Mouse (Mus musculus): Measurements from ENCODE around the gene Ttll8.
A peak's percentile ranks its signal among the peaks of the same experiment; 100 is the strongest.

Gene Ttll8

DNA sequence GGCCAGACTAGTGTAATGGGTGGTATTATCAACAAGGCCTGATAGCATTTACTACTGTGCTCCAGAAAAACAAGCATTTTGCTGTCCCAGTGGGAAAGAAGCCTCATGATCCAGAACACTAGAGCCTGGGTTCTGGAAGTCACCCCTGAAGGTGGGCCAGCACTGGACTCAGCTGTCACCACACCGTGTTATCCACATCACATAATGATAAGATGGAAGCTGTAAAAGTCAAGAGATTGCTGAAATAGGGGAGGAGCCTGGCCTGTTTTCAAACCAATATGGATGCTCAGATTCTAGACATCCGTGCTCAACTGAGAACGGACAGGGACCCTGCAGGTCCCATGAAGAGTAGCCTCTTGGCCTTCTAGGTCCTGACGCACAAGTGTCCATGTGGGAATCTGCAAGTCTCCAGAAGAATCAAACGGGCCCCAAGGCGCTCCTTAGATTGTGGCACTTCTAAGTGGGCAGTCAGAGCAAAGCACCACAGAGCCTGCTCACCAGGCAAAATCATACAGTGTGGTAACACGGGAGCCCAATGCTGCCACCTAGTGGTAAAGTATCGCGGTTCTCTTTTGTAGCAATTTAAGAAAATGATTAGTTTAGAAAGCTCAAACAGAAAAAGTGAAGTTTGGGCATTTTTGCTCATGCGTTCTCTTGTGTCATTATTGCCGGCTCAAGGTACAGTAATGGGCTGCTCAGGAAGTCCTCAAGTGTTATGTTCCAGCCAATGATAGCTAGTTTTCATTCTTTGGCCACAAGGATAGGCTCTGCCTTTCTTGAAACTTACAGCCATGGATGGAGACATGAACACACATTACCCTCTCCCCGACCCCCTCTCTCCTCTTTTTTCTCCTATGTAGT is 32.9 kb downstream of the Ttll8 start:
- peak; percentile 83 for DNase-seq

DNA sequence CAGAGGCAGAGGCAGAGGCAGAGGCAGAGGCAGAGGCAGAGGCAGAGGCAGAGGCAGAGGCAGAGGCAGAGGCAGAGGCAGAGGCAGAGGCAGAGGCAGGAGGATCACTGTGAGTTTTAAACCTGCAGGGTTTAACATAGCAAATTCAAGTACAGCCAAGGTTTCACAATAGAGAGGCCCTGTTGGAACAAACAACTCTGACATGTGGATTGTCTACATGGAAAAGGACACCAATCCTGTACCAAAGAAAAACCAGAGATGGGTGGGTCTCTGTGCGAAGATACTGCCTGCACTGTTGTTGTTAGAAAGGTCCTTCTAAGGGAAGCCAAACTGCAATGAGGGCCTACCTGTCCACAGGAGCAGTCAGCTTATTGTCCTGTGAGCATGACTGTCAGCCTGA is 34.2 kb downstream of the Ttll8 start:
- DNase-seq, result no peak

DNA sequence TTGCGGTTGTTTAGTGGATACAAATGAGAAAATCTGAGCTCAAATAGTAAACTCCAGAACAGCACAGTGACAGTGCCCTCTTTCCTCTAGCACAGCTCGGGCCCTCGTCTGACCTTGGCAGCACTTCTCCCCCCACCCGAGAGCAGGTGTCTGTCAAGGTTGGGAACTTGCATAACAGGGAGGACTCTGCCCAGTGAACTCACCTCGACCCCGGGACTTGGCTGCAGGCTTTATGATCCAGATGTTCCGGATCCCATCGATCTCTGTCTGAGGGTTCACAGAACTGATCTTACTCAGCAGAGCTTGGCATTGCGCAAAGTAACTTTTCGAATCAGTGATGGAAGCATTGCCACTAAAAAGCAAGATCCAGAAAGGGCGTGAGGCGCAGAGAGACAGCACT is 34.9 kb downstream of the Ttll8 start:
- DNase-seq, result no peak

DNA sequence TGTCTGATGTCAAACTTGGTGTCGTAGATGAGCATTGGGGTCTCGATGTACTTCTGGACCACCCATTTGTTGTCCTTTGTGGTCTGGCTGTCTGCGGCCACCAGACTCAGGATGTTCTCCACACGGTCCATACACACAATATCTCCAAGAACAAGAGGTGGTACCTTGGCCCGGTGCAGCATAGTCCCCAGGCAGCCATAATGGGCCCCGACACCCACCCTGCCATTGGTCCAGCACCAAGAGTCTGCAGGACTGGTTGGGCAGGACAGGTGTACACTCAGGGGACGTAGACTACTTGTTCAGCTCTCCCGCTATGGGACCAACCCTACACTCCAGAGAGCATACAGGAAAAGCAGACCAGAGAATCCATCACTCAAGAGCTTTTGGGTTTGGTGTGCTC is 37.1 kb downstream of the Ttll8 start:
- no peak for DNase-seq

DNA sequence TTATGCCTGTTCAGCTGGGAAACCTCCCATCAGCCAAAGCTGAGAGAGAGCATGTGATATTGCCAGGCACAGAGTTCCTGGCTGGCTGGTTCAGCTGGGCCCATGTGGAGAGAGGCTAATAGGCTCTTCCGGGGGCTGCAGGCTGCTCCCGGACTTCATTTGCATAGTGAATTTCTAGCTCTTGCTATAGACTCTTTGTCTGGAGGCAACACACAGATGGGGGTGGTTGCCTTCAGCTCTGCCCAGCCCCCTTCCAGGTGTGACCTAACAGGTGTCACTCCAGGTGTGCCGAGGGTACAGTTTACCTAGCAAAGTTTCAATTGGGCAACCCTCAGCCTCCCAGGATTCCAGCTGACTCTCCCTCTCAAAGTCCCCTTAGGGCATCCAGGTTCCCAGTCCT is 37.9 kb downstream of the Ttll8 start:
- DNase-seq, result no peak

DNA sequence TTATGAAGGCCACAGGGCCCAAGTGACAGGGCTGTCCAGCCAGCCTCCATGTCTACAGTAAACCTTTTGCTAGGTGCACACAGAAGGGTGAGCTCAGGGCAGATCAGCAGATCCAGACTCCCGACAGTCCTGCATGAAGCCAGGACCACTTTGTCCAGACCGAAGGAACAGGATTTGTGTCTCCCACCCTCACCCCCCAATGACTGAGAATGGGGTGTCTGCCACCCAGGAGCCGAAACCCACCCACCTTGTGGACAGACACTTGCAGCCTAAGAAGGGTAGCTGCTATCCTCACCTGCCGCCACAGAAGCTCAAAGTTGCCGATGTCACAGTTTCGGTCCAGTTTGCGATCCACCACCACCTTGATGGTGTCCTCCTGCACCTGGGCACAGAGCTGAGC is 39.2 kb downstream of the Ttll8 start:
- DNase-seq, result no peak

DNA sequence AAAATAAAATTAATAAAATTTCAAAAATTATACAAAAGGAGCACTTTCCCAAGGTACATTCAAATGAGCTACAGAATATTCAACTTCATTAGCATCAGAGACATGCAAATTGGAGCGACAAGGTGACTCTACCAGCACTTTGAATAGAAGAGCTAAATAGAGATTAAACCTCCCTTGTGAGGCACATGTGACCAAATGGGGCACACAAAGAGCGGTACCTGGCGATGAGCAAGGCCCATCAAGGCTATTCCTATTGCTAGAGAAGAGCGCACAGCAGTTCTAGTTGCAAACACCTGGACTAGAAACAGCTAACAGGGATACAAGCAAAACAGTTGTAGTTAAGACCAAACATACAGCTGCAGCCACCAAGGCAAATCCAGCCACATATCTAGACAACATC is 47.9 kb downstream of the Ttll8 start:
- no peak for DNase-seq

DNA sequence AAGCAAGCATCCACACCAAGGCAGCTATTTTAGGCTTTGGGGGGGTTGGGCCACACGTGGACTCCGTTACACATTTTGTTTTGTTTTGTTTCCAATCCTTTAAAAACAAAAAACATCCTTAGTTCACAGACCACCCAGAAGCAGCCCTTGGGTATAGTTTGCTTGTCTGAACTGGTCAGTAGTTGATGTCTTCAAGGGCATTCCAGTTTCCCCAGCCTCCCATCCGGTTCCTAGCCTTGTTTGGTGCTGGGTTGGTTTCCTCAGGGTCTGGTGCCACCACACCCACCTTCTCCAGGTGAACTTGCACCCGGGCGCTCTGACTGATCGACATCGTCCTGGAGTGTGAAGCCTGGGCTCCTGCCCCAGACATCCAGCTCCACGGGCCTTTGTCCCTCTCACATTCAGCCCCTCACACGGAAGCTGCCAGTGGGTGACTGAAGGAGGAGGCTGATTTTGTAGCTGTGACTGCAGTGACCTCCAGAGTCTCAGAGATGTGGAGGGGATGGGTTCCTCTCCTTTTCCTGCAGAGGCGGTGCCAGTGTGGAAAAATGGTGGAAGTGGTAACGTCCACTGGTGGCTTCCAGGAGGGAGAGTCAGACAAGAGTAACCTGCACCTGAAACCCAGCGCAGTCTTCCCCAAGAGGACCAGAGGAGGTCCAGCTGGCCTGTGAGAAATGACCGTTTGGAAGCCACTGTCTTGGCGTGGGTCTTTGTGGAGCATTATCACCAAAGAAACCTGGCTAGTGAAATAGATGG is 50.0 kb downstream of the Ttll8 start:
- DNase-seq, result no peak

DNA sequence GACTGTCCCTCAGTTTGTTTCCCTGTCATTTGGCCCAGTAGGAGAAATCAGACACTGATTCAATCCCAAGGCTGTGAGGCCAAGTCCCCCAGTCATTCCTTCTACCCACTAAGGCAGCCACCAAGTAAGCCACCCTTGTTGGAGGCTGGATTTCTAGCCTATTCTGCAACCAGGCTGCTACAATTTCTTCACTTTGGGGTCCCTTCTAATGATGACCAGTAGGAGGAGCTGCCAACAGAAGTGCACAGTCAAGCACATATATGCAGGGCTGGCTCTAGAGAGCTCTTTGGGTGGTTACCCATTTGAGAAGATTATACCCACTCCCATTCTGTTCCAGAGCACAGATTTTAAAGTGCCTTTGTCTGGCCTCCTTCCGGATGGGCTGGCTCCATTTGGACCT is 51.1 kb downstream of the Ttll8 start:
- no peak for DNase-seq

DNA sequence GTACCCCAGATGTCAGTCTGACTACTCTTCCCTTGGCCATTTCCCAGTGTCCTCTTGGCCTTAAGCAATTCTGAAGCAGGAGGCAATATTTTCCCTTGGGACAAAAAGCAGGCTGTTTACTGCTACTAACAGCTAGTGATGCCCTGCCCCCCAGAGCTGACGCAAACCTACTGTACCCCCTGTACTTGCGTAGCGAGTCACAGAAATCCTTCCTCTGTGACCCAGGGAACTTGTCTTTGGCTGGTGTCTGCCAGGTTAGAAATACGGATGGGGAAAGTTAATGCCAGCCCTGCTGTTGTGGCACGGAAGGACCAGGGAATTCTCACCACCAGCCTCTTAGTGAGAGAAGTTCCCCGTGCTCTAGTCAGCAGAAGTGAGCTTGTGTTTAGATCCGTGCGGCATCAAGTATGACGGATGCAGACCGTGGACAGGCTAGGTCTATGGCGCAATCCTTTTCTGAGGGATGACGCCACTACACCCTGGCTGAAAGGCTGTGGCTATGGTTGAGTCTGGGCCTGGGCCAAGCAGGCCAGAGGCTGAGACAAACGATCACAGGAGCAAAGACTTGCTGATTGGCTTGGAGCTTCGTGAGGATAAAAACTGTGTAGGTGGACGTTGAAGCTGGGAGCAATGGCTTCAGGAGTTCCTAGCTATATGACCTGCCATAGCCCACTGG is 51.9 kb downstream of the Ttll8 start:
- no peak for DNase-seq

DNA sequence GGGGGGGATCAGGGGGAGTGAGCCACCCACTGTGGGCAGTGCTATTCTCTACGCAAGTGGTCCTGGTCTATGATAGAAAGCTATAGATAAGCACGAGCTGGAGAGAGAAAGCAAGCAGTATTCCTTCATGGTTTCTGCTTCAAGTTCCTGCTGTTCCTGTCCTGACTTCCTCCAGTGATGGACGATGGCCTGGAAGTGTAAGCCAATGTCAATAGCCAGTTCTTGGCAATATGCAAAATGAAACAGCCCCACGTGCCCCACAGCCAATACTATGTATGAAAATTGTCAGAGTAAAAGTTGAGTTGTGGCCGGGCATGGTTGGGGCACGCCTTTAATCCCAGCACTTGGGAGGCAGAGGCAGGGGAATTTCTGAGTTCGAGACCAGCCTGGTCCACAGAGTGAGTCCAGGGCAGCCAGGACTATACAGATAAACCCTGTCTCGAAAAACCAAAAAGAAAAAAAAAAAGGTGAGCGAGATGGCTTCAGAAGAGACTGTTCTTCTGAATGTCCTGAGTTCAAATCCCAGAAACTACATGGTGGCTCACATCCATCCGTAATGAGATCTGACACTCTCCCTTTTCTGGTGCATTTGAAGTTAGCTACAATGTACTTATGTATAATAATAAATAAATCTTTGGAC is 57.8 kb downstream of the Ttll8 start:
- no peak for DNase-seq

DNA sequence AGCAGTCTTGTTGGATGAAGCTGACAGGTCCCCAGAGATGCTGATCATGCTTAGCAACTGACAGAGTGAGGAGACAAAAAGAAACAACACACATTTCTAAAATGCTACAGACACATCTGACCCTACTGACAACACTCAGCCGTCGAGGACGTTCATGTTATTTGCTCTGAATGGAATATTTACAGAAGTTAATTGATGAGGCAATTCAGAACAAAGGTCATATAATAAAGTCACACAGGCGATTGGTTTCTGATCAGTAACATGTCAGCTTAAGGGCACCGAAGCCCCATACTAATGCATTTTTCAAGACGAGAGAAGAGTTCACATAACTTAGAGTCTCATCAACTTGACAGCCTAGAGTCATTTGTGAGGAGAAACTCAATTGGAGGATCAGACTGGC is 58.3 kb downstream of the Ttll8 start:
- DNase-seq, result no peak

DNA sequence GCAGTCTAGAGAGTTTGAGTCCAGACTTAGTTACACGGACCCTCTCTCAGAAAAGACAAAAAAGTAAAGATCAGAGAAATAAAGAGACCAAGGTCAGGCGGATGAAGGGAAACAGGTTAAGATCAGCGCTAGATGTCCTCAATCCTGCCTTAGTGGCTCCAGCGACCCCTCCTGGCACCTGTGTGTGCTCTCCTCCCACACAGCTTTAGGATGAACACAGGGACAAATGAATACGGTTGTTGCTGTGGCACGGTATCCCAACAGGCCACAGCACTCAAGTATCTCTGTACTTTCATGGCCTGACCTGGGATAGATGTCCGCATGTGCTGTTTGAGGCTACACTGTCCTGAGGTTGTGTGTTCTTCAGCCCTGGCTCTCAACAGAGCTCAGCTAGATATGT is 59.1 kb downstream of the Ttll8 start:
- no peak for DNase-seq

DNA sequence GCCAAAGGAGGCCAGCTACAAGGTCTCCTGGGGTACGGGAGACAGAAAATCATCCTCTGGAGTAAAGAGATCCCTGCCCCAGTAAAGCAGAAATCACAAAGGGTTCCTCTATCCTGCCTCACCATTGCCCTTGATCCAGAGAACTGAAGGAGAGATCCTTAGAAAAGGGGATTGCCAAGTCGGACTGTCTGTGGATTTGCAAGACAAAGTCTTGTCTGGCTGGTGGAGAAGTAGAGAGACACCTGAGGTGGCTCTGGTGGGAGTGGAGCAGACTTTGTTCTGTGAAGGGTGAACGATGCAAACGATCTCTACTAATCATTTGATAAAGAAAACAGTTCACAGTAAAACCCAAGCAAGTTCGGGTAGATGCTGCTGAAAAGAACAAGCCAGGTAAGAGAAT is 61.3 kb downstream of the Ttll8 start:
- no peak for DNase-seq

DNA sequence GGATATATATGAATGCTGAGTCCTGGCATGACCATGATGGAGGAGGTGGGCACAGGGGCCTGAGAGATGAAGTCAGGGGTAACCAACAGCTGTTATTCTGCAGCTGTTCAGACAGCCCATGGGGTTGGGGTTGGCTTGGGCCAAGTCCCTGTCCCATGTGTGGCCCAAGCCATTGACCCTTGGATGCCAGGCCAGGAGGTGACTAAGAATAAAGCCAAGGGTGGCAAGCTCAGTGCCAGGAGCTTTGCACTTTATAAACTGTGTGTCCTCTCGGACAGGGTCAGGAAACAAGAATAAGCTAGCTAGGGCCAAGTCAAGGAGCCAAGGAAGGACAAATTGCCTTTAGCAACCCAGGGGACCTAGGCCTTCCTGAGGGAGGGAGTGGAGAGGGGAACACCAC is 62.0 kb downstream of the Ttll8 start:
- DNase-seq, result no peak

DNA sequence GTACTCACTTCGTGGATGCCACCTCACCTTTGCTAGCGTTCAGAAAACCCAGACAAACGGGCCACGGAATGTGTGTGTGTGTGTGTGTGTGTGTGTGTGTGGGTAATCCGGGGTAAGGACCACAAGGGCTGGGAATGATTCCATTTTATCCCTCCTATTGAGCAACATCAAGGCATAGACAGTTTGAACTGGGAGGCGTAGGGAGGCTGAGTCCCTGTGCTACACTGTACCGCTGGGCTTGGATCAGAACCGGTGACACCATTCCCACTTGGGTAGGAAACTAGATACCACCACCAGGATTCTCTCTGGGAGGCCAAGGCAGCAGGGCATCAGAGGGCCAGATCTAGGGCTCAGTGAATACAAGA is 62.6 kb downstream of the Ttll8 start:
- no peak for DNase-seq

DNA sequence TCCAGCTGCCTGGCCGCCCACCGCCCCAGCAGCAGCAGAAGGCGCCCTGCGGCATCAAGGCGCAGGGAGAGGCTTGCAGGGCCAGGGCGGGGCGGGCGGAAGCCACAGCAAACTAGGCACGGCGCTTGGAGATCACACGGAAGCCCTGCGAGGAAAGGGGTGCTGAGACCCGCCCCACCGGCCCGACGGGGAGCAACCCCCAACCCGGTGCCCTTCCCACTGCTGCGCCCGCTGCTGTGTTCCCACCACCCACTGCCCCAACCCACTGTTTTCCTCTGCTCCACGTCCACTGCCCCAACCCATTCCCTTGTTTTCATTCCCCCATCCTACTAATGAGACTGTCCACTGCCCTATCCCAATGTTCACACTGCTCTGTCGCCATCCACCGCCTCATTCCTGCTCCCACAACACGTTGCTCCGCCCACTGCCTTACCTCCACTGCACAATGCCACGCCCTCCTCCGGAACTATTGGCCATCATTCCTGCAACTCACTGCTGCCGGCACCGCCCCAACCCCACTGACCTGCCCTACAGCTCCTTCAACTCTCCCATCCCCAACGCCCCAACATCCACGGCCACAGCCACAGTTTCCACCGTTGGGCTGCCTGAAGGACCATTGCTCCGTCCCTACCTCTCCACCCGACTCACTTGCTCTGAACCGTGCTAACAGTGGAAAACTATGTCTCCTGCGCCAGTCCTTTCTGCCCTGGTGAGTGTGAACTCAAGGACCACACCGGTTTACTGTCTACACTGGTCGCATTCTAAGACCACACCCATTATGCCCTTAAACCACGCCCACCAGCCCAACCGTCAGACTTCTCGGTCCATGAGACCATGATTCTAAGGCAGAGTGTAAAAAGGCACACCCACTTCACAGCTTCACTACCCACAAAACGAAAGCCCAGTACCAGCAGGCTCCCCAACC is 63.2 kb downstream of the Ttll8 start:
- DNase-seq, result peak; percentile 66

DNA sequence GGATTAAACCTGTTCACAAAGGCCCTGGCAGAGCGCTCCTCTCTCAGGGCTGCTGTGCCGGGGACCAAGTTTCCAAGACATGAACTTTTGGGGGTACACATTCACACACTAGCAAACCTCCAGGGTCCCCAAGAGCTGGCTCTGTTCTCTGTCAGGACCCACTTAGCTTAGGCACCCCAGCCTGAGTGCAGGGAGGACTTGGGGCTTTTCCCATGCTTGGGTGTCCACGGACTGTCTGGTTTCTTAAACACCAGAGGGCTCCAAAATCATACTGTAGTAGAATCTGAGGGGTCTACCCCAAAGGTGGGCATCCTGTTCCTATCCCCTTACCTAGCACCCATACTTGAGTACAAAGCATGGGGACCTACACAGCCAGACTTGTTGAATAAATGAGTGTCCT is 64.2 kb downstream of the Ttll8 start:
- DNase-seq, result no peak

DNA sequence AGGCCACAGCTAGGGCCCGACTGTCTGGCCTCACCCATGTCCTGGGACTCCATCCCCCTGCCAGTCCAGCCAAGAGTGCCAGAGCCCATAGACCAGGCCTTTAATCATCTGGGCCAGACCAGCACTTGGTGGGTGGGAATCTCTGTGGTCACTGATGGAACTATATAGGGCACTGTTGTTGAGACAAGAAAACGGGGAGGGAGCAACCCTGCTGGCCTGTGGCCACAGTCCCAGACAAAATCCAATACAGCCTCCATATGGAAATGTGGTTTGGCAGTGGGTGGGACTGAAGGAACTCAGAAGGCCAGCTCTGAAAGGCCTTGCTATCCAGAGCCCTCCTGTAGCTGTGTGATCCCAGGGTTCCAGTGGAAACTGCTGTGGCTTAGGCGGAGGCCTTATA is 65.2 kb downstream of the Ttll8 start:
- DNase-seq, result no peak

DNA sequence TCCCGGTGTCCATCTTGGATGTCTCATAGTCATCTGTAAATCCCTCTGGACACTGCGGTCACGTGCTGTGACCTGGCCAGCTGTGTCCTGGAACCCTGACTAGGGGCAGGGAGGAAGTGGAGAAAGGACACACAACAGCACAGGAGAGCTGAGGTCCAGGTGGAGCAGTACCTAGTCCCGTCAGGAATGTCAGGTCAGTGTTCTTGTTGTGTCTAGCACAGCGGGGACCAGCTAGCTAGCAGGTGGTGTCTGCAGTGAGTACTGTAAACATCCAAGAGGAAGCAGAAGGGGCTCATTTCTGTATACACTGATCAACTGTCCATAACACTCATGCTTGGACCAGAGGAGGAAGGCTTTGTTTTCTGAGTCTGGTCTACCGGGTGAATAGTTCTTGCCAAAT is 68.8 kb downstream of the Ttll8 start:
- no peak for DNase-seq

DNA sequence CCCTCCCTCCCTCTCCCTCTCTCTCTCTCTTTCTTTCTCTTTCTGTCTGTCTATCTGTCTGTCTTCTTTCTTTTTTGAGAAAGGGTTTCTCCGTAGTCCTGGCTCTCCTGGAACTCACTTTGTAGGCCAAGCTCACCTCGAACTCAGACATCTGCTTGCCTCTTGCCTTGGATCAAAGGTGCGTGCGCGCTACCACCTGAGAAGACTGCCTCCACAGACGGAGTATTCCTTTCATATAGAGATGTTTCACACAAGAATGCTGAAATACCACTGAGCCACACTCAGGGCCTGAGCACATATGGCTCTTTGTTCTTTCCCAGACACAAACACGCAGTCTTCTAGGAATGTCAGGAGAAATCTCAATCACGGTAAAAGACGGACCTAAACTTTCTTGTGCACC is 70.9 kb downstream of the Ttll8 start:
- no peak for DNase-seq

DNA sequence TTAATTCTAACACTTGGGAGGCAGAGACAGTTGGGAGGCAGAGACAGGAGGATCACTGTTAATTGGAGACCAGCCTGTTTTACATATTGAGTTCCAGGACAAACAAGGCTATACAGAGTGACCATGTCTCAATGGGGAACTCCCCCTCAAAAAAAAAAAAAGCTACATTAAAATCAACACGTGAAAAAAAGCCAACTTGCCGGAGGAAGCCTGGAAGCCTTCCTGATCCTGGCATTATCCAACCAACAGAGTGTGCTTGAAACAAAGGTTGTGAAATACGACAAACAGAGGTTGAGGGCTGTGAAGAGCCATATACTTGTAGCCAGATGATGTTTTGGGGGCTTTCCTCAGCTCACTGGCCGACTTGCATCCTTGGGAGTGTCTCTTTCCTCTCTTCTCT is 71.4 kb downstream of the Ttll8 start:
- DNase-seq, result no peak

Measured in right cerebral cortex, postnatal 14 days (tissue).